Mouse (Mus musculus): Measurements from ENCODE around the gene Rad9b. TPM values are rescaled to one million over a fixed set of nuclear protein-coding genes. Genes with fewer than 3 reads are reported as not detected.

The Rad9b gene
- 6.9 TPM in 2 replicates for polyA plus RNA-seq (2012; rRNA removed)

GRCm38 (mm10) chr5:122353807-122354491 is at the start of gene Rad9b, which contains the start of gene Vps29:
Rad9b (minus strand) TSS chr5:122354233.
Vps29 (plus strand) TSS chr5:122354369.
- H3K27ac ChIP-seq (ENCODE audit: insufficient read depth, low read length): peak within 1 kb of the TSS; percentile 70
- under 1% methylated on average over 51 of the region's 51 CpGs for WGBS
- H3K27me3 ChIP-seq (ENCODE audit: control insufficient read depth, insufficient read depth, low read length): no peaks in the 10 kb centered on the region

GRCm38 (mm10) chr5:122403362-122403761 is 49.3 kb upstream of the Rad9b start:
- H3K27ac ChIP-seq (ENCODE audit: insufficient read depth, low read length): no peak overlapping the region
- no peaks in the 10 kb centered on the region for H3K27me3 ChIP-seq (ENCODE audit: control insufficient read depth, insufficient read depth, low read length)
- H3K4me3 ChIP-seq (replicated peaks; ENCODE audit: insufficient read depth, low read depth, low read length): no peak overlapping the region
- TF ChIP-seq CTCF (IDR thresholded peaks at IDR 0.05; ENCODE audit: borderline replicate concordance, insufficient read depth, low read depth, low read length): no peak
- TF ChIP-seq POLR2A (IDR thresholded peaks at IDR 0.05; ENCODE audit: borderline replicate concordance, insufficient read depth, low read length): no peak
- WGBS: 53% methylated on average over 12 of the region's 12 CpGs
- no peak for DNase-seq
- peaks cover 15% of the 10 kb centered on the region; the same call in 1 of the 2 replicates for H3K4me1 ChIP-seq (ENCODE audit: control insufficient read depth, insufficient read depth, low read length)

More at GRCm38 (mm10) chr5:122353807-122354491, at the start of gene Rad9b, which contains the start of gene Vps29:
- TF ChIP-seq POLR2A (IDR thresholded peaks at IDR 0.05; ENCODE audit: borderline replicate concordance, insufficient read depth, low read length) (peak; percentile 84), CTCF (IDR thresholded peaks at IDR 0.05; ENCODE audit: borderline replicate concordance, insufficient read depth, low read depth, low read length) (no peak)
- Histone ChIP-seq H3K4me3 (replicated peaks; ENCODE audit: insufficient read depth, low read depth, low read length) (peak within 1 kb of the TSS; percentile 76), H3K4me1 (ENCODE audit: control insufficient read depth, insufficient read depth, low read length) (no peaks in the 10 kb centered on the region)
- DNase-seq: peak; percentile 99

GRCm38 (mm10) chr5:122402772-122403171 is 48.7 kb upstream of the Rad9b start:
- H3K4me1 ChIP-seq (ENCODE audit: control insufficient read depth, insufficient read depth, low read length): peaks cover 15% of the 10 kb centered on the region; the same call in 1 of the 2 replicates
- 15% methylated on average over 5 of the region's 5 CpGs for WGBS
- H3K27ac ChIP-seq (ENCODE audit: insufficient read depth, low read length): no peak overlapping the region
- no peak for TF ChIP-seq CTCF (IDR thresholded peaks at IDR 0.05; ENCODE audit: borderline replicate concordance, insufficient read depth, low read depth, low read length)
- TF ChIP-seq POLR2A (IDR thresholded peaks at IDR 0.05; ENCODE audit: borderline replicate concordance, insufficient read depth, low read length): no peak
- no peaks in the 10 kb centered on the region for H3K27me3 ChIP-seq (ENCODE audit: control insufficient read depth, insufficient read depth, low read length)
- DNase-seq: peak in 1 of 2 experiments; percentile 45
- no peak overlapping the region for H3K4me3 ChIP-seq (replicated peaks; ENCODE audit: insufficient read depth, low read depth, low read length)

- no peaks in the 10 kb centered on the region for H3K27me3 ChIP-seq (ENCODE audit: control insufficient read depth, insufficient read depth, low read length)
- no peak for DNase-seq
- H3K4me3 ChIP-seq (replicated peaks; ENCODE audit: insufficient read depth, low read depth, low read length): no peak overlapping the region
- 47% methylated on average over 13 of the region's 13 CpGs for WGBS
- peaks cover 15% of the 10 kb centered on the region; the same call in 1 of the 2 replicates for H3K4me1 ChIP-seq (ENCODE audit: control insufficient read depth, insufficient read depth, low read length)
- H3K27ac ChIP-seq (ENCODE audit: insufficient read depth, low read length): no peak overlapping the region
- TF ChIP-seq POLR2A (IDR thresholded peaks at IDR 0.05; ENCODE audit: borderline replicate concordance, insufficient read depth, low read length) (no peak), CTCF (IDR thresholded peaks at IDR 0.05; ENCODE audit: borderline replicate concordance, insufficient read depth, low read depth, low read length) (no peak)
Measured at GRCm38 (mm10) chr5:122402160-122402559, 48.1 kb upstream of the Rad9b start.

GRCm38 (mm10) chr5:122401303-122401640 is 47.2 kb upstream of the Rad9b start:
- peak; percentile 77 to 87 for DNase-seq
- Histone ChIP-seq H3K27ac (ENCODE audit: insufficient read depth, low read length) (no peak overlapping the region), H3K4me3 (replicated peaks; ENCODE audit: insufficient read depth, low read depth, low read length) (no peak overlapping the region), H3K27me3 (ENCODE audit: control insufficient read depth, insufficient read depth, low read length) (no peaks in the 10 kb centered on the region), H3K4me1 (ENCODE audit: control insufficient read depth, insufficient read depth, low read length) (peaks cover 15% of the 10 kb centered on the region; the same call in 1 of the 2 replicates)
- 10% methylated on average over 8 of the region's 8 CpGs for WGBS
- no peak for TF ChIP-seq POLR2A (IDR thresholded peaks at IDR 0.05; ENCODE audit: borderline replicate concordance, insufficient read depth, low read length)
- peak; percentile 98 for TF ChIP-seq CTCF (IDR thresholded peaks at IDR 0.05; ENCODE audit: borderline replicate concordance, insufficient read depth, low read depth, low read length)

GRCm38 (mm10) chr5:122400628-122401302 is 46.7 kb upstream of the Rad9b start:
- WGBS: 69% methylated on average over 18 of the region's 18 CpGs
- TF ChIP-seq POLR2A (IDR thresholded peaks at IDR 0.05; ENCODE audit: borderline replicate concordance, insufficient read depth, low read length) (no peak), CTCF (IDR thresholded peaks at IDR 0.05; ENCODE audit: borderline replicate concordance, insufficient read depth, low read depth, low read length) (no peak)
- no peak for DNase-seq
- H3K27ac ChIP-seq (ENCODE audit: insufficient read depth, low read length): no peak overlapping the region
- H3K27me3 ChIP-seq (ENCODE audit: control insufficient read depth, insufficient read depth, low read length): no peaks in the 10 kb centered on the region
- no peak overlapping the region for H3K4me3 ChIP-seq (replicated peaks; ENCODE audit: insufficient read depth, low read depth, low read length)
- H3K4me1 ChIP-seq (ENCODE audit: control insufficient read depth, insufficient read depth, low read length): peaks cover 15% of the 10 kb centered on the region; the same call in 1 of the 2 replicates

- TF ChIP-seq CTCF (IDR thresholded peaks at IDR 0.05; ENCODE audit: borderline replicate concordance, insufficient read depth, low read depth, low read length) (no peak), POLR2A (IDR thresholded peaks at IDR 0.05; ENCODE audit: borderline replicate concordance, insufficient read depth, low read length) (no peak)
Measured at GRCm38 (mm10) chr5:122399871-122400270, 45.8 kb upstream of the Rad9b start.

More at GRCm38 (mm10) chr5:122399871-122400270, 45.8 kb upstream of the Rad9b start:
- 86% methylated on average over 8 of the region's 8 CpGs for WGBS
- no peak overlapping the region for H3K27ac ChIP-seq (ENCODE audit: insufficient read depth, low read length)
- no peak overlapping the region for H3K4me3 ChIP-seq (replicated peaks; ENCODE audit: insufficient read depth, low read depth, low read length)
- no peaks in the 10 kb centered on the region for H3K27me3 ChIP-seq (ENCODE audit: control insufficient read depth, insufficient read depth, low read length)
- no peak for DNase-seq
- H3K4me1 ChIP-seq (ENCODE audit: control insufficient read depth, insufficient read depth, low read length): peaks cover 15% of the 10 kb centered on the region; the same call in 1 of the 2 replicates

Data from cerebellum, adult 2 months (tissue).